Comparison of ENCODE assay signal across 10 mouse cellular contexts in the genomic region with DNA sequence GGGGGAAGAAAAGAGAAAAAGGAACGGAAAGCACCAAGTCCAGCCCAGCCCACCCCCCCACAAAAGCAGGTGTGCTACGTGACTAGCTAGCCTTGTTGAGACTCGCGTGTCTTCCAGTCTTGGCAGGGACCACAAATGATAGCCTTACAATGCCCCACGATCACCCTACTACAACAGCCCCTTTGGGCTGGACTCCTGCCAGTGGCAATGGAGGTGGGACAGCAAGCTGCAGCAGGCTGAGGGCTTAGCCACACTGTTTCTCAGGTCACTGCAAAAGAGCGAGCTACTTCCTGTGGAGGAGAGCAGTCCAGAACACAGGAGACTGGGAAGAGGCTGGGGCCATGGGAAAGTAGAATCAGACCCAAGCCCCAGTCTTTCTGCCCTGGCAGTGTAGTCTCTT.
A peak's percentile ranks its signal among the peaks of the same experiment; 100 is the strongest.
DNase-seq lines count a peak whose midpoint lies in the region; ATAC-seq and TF ChIP-seq lines count a peak whose summit lies in the region.
"Had no signal": no experiment of that assay in that cellular context is flagged by ENCODE, and none has a peak within 500 bp of the region (broad histone marks: within the 10 kb centered on the region; RNA-seq: fewer than 3 reads in every experiment).

No protein-coding gene starts in this region.

- peak overlapping the region; percentile 82 for H3K27ac ChIP-seq in heart, embryonic 13.5 days (replicated peaks)
- peak overlapping the region; percentile 51 for H3K27ac ChIP-seq in lung, embryonic 16.5 days (ENCODE audit: low read length)
- H3K27ac ChIP-seq in heart, postnatal 0 days (ENCODE audit: low read depth): no peak overlapping the region
- H3K27ac ChIP-seq: intestine, embryonic 15.5 days had no signal

- no peak for TF ChIP-seq POLR2A in lung, adult 2 months (IDR thresholded peaks at IDR 0.05; ENCODE audit: borderline replicate concordance, extremely low read depth, low read depth, low read length)

- H3K4me2 ChIP-seq in heart, embryonic 13.5 days: no peak overlapping the region
- H3K4me2 ChIP-seq in lung, embryonic 16.5 days (ENCODE audit: low read depth, low read length): no peak overlapping the region
- no peak overlapping the region for H3K4me2 ChIP-seq in heart, postnatal 0 days (ENCODE audit: low read depth, low read length)
- H3K4me2 ChIP-seq: intestine, embryonic 15.5 days had no signal

- no peaks in the 10 kb centered on the region for H3K36me3 ChIP-seq in heart, embryonic 13.5 days
- no peaks in the 10 kb centered on the region for H3K36me3 ChIP-seq in lung, embryonic 16.5 days (ENCODE audit: control insufficient read depth, insufficient read depth, low read length)
- no peaks in the 10 kb centered on the region for H3K36me3 ChIP-seq in heart, postnatal 0 days (replicated peaks; ENCODE audit: control insufficient read depth, insufficient read depth, low read length)
- H3K36me3 ChIP-seq: intestine, embryonic 15.5 days had no signal

- H3K9me3 ChIP-seq in heart, embryonic 13.5 days: no peaks in the 10 kb centered on the region
- H3K9me3 ChIP-seq in lung, embryonic 16.5 days (ENCODE audit: control insufficient read depth, low read length): no peaks in the 10 kb centered on the region
- H3K9me3 ChIP-seq in heart, postnatal 0 days (replicated peaks; ENCODE audit: control insufficient read depth, low read length): no peaks in the 10 kb centered on the region
- H3K9me3 ChIP-seq: intestine, embryonic 15.5 days had no signal

- no peaks in the 10 kb centered on the region for H3K27me3 ChIP-seq in heart, embryonic 13.5 days (replicated peaks)
- H3K27me3 ChIP-seq in lung, embryonic 16.5 days (ENCODE audit: control insufficient read depth, insufficient read depth, low read depth, low read length): no peaks in the 10 kb centered on the region
- H3K27me3 ChIP-seq in heart, postnatal 0 days (ENCODE audit: control insufficient read depth, insufficient read depth, low read length): no peaks in the 10 kb centered on the region
- H3K27me3 ChIP-seq: intestine, embryonic 15.5 days had no signal

- no peak for DNase-seq in heart, adult 9 months (ENCODE audit: low spot score in 2 of 2)
- no peak for DNase-seq in lung, adult 2 months
- DNase-seq in heart, postnatal 0 days (ENCODE audit: low spot score): no peak
- no peak for DNase-seq in layer of hippocampus, adult 11-12 months (ENCODE audit: low spot score)
- DNase-seq: adrenal gland, adult 2 months; cerebellum, postnatal 36 days had no signal

- no peak overlapping the region for H3K9ac ChIP-seq in heart, embryonic 13.5 days
- no peak overlapping the region for H3K9ac ChIP-seq in lung, embryonic 16.5 days (ENCODE audit: low read length)
- 0 out of 2 replicates have a peak overlapping the region, but pooled peaks have one; percentile 13 for H3K9ac ChIP-seq in heart, postnatal 0 days (replicated peaks; ENCODE audit: low read depth, low read length)
- H3K9ac ChIP-seq: intestine, embryonic 15.5 days had no signal

- ATAC-seq in heart, embryonic 13.5 days (ENCODE audit: extremely low read depth, insufficient number of reproducible peaks, low FRiP score, low TSS enrichment): no peak
- no peak for ATAC-seq in lung, embryonic 16.5 days (ENCODE audit: low read depth)
- ATAC-seq in heart, postnatal 0 days (ENCODE audit: insufficient read depth, low read depth): no peak
- no peak for ATAC-seq in megakaryocyte progenitor cell, adult 5-6 weeks (replicated peaks; ENCODE audit: poor library complexity)
- ATAC-seq: intestine, embryonic 15.5 days had no signal

- peaks cover 62% of the 10 kb centered on the region for H3K4me1 ChIP-seq in heart, embryonic 13.5 days
- peaks cover 40% of the 10 kb centered on the region for H3K4me1 ChIP-seq in lung, embryonic 16.5 days (replicated peaks; ENCODE audit: control insufficient read depth, insufficient read depth, low read length)
- H3K4me1 ChIP-seq in lung, adult 2 months (ENCODE audit: control insufficient read depth, insufficient read depth, low read length): peaks cover 35% of the 10 kb centered on the region
- H3K4me1 ChIP-seq in heart, postnatal 0 days (ENCODE audit: control insufficient read depth, insufficient read depth): peaks cover 31% of the 10 kb centered on the region

- TF ChIP-seq CTCF in lung, adult 2 months (IDR thresholded peaks at IDR 0.05; ENCODE audit: insufficient read depth, low read length): no peak
- TF ChIP-seq CTCF in heart, postnatal 0 days (IDR thresholded peaks at IDR 0.05; ENCODE audit: low read depth): no peak

- no peak for TF ChIP-seq EP300 in heart, postnatal 0 days (IDR thresholded peaks at IDR 0.05; ENCODE audit: low read depth)

- no peak overlapping the region for H3K4me3 ChIP-seq in heart, embryonic 13.5 days
- no peak overlapping the region for H3K4me3 ChIP-seq in lung, embryonic 16.5 days (ENCODE audit: low read length)
- no peak overlapping the region for H3K4me3 ChIP-seq in lung, adult 2 months (replicated peaks; ENCODE audit: extremely low read depth, low read depth, low read length)
- no peak overlapping the region for H3K4me3 ChIP-seq in heart, postnatal 0 days (ENCODE audit: low read depth, low read length)
- H3K4me3 ChIP-seq: intestine, embryonic 15.5 days had no signal

- WGBS in heart, embryonic 13.5 days: 57% methylated on average over 6 of the region's 6 CpGs
- WGBS in lung, embryonic 16.5 days: 58% methylated on average over 6 of the region's 6 CpGs
- WGBS in lung, adult 2 months: 76% methylated on average over 6 of the region's 6 CpGs
- 54% methylated on average over 6 of the region's 6 CpGs for WGBS in heart, postnatal 0 days
